ENCODE assay signal across 8 mouse cellular contexts in the genomic region with DNA sequence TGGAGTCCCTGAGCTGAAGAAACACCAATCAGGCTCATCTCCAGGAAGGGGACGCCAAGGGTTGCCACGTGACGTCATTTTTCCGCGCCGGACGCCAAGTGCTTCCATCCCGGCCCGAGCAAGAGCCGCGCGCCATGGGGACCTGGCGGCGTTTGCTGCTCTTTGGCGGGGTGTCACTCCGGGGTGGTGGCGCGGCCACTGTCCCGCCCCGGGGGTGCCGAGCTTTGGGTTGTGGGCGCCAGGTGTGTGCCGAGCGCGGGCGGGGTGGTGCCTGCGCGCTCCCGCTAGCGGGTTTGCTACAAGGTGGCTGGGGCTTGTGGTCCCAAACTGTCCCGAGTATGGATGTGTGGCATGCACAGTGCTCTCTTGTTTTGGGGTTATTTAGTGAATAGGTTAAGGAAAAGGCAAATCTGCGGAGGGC. TPM values are rescaled to one million over a fixed set of nuclear protein-coding genes. Genes with fewer than 3 reads are reported as not detected.
DNase-seq lines count a peak whose midpoint lies in the region; ATAC-seq lines count a peak whose summit lies in the region.

Gene Nubpl (plus strand): TSS at position 88 of the 421 bp plus-strand sequence.

- H3K27me3 ChIP-seq in heart, embryonic 13.5 days (replicated peaks) = no peaks in the 10 kb centered on the region
- H3K27me3 ChIP-seq in liver, embryonic 12.5 days (replicated peaks) = no peaks in the 10 kb centered on the region
- no peaks in the 10 kb centered on the region for H3K27me3 ChIP-seq in stomach, embryonic 15.5 days (replicated peaks)

- peak within 1 kb of the TSS; percentile 93 for H3K9ac ChIP-seq in heart, embryonic 13.5 days
- H3K9ac ChIP-seq in liver, embryonic 12.5 days = peak within 1 kb of the TSS; percentile 81
- H3K9ac ChIP-seq in stomach, embryonic 15.5 days = peak within 1 kb of the TSS; percentile 91

- no peaks in the 10 kb centered on the region for H3K9me3 ChIP-seq in heart, embryonic 13.5 days
- H3K9me3 ChIP-seq in liver, embryonic 12.5 days (replicated peaks) = no peaks in the 10 kb centered on the region
- H3K9me3 ChIP-seq in stomach, embryonic 15.5 days = no peaks in the 10 kb centered on the region

- peaks cover 4% of the 10 kb centered on the region; the same call in 1 of the 2 replicates for H3K4me1 ChIP-seq in brown adipose tissue, adult 24 weeks (ENCODE audit: control insufficient read depth, insufficient read depth, insufficient read length, low read length)
- H3K4me1 ChIP-seq in heart, embryonic 13.5 days = peaks cover 11% of the 10 kb centered on the region
- peaks cover 4% of the 10 kb centered on the region for H3K4me1 ChIP-seq in liver, embryonic 12.5 days
- H3K4me1 ChIP-seq in stomach, embryonic 15.5 days = no peaks in the 10 kb centered on the region

- ATAC-seq in heart, embryonic 13.5 days (ENCODE audit: extremely low read depth, insufficient number of reproducible peaks, low FRiP score, low TSS enrichment) = no peak
- ATAC-seq in liver, embryonic 12.5 days = peak; percentile 93
- ATAC-seq in stomach, embryonic 15.5 days (ENCODE audit: insufficient read depth, low FRiP score, low read depth) = peak; percentile 89

- no peaks in the 10 kb centered on the region for H3K36me3 ChIP-seq in heart, embryonic 13.5 days
- H3K36me3 ChIP-seq in liver, embryonic 12.5 days = no peaks in the 10 kb centered on the region
- H3K36me3 ChIP-seq in stomach, embryonic 15.5 days = no peaks in the 10 kb centered on the region

- under 1% methylated on average over 32 of the region's 32 CpGs for WGBS in heart, embryonic 13.5 days
- WGBS in liver, embryonic 12.5 days (ENCODE audit: insufficient replicate concordance) = under 1% methylated on average over 32 of the region's 32 CpGs
- under 1% methylated on average over 32 of the region's 32 CpGs for WGBS in stomach, embryonic 15.5 days

- peak within 1 kb of the TSS; percentile 47; the same call in 1 of the 2 replicates for H3K27ac ChIP-seq in brown adipose tissue, adult 24 weeks (replicated peaks; ENCODE audit: low read depth, low read length)
- H3K27ac ChIP-seq in heart, embryonic 13.5 days (replicated peaks) = peak within 1 kb of the TSS; percentile 50; the same call in 1 of the 2 replicates
- H3K27ac ChIP-seq in liver, embryonic 12.5 days = 0 out of 2 replicates have a peak within 1 kb of the TSS, but pooled peaks have one; percentile 48
- H3K27ac ChIP-seq in stomach, embryonic 15.5 days = peak within 1 kb of the TSS; percentile 51; the same call in 1 of the 2 replicates

- peak; percentile 97 for DNase-seq in CD4-positive, CD25-positive, alpha-beta regulatory T cell, adult 2 months (ENCODE audit: low read depth, low spot score)
- peak; percentile 18 for DNase-seq in fat pad, adult 2 months (ENCODE audit: extremely low read depth, low read depth, low spot score)
- DNase-seq in kidney, postnatal 10 days = peak; percentile 98
- peak; percentile 91 to 93 for DNase-seq in natural killer cell, adult 2 months (ENCODE audit: low spot score in 2 of 2)

- H3K4me3 ChIP-seq in brown adipose tissue, adult 24 weeks (ENCODE audit: insufficient read depth, low read depth, low read length) = peak within 1 kb of the TSS; percentile 100
- peak within 1 kb of the TSS; percentile 93 for H3K4me3 ChIP-seq in heart, embryonic 13.5 days
- H3K4me3 ChIP-seq in liver, embryonic 12.5 days = peak within 1 kb of the TSS; percentile 88
- peak within 1 kb of the TSS; percentile 95 for H3K4me3 ChIP-seq in stomach, embryonic 15.5 days (replicated peaks)

- peak within 1 kb of the TSS; percentile 73 for H3K4me2 ChIP-seq in heart, embryonic 13.5 days
- H3K4me2 ChIP-seq in liver, embryonic 12.5 days = peak within 1 kb of the TSS; percentile 76
- peak within 1 kb of the TSS; percentile 53 for H3K4me2 ChIP-seq in stomach, embryonic 15.5 days

RNA-seq across cellular contexts. Expression of gene Nubpl, which starts in this region (rescaled TPM):
- 13.0 and 14.6 TPM in 2 replicates for polyA plus RNA-seq in brown adipose tissue, adult 24 weeks (2012; ENCODE audit: insufficient read depth, insufficient read length, missing spikeins)
- polyA plus RNA-seq in heart, embryonic 13.5 days (2015; fragmentation: Nextera tagmentation; extraction: Ambion mirVana) = 9.4 and 10.0 TPM in 2 replicates
- polyA plus RNA-seq in liver, embryonic 12.5 days (2016; fragmentation: Nextera tagmentation; extraction: Ambion mirVana) = 7.0 and 7.6 TPM in 2 replicates
- 10.7 and 12.4 TPM in 2 replicates for polyA plus RNA-seq in stomach, embryonic 15.5 days (2015; fragmentation: Nextera tagmentation; extraction: Ambion mirVana)

Comparison
In these comparisons a context has a peak if more than half of its experiments do, and no peak if none do; other contexts are left out.
1. DNase-seq: peak in every context shown above with its lines; median percentile 98 in kidney, postnatal 10 days; 97 in CD4-positive, CD25-positive, alpha-beta regulatory T cell, adult 2 months; 92 in natural killer cell, adult 2 months; 18 in fat pad, adult 2 months.